Mouse (Mus musculus): ENCODE measurements around the gene Dnajb4. TPM values are rescaled to one million over a fixed set of nuclear protein-coding genes. Genes with fewer than 3 reads are reported as not detected.

The Dnajb4 gene
- total and polyA plus RNA-seq, 2 experiments from 2014 or later, result 54.5 to 60.1 TPM

GRCm38 (mm10) chr3:152207156-152207555, 2.9 kb downstream of the Dnajb4 start:
- no peak for TF ChIP-seq CTCF (IDR thresholded peaks at IDR 0.05; ENCODE audit: low read depth)
- TF ChIP-seq EP300 (IDR thresholded peaks at IDR 0.05; ENCODE audit: low read depth), result no peak
- WGBS, result 91% methylated on average over 4 of the region's 4 CpGs
- Histone ChIP-seq H3K4me1 (ENCODE audit: control insufficient read depth, insufficient read depth) (peaks cover 15% of the 10 kb centered on the region; the same call in 1 of the 2 replicates), H3K9ac (replicated peaks; ENCODE audit: low read depth, low read length) (no peak overlapping the region), H3K4me3 (ENCODE audit: low read depth, low read length) (no peak overlapping the region), H3K36me3 (replicated peaks; ENCODE audit: control insufficient read depth, insufficient read depth, low read length) (peaks cover 4% of the 10 kb centered on the region; the same call in 1 of the 2 replicates), H3K27ac (ENCODE audit: low read depth) (no peak overlapping the region), H3K27me3 (ENCODE audit: control insufficient read depth, insufficient read depth, low read length) (no peaks in the 10 kb centered on the region), H3K9me3 (replicated peaks; ENCODE audit: control insufficient read depth, low read length) (no peaks in the 10 kb centered on the region), H3K4me2 (ENCODE audit: low read depth, low read length) (no peak overlapping the region)
- no peak for DNase-seq (ENCODE audit: low spot score)
- no peak for ATAC-seq (ENCODE audit: insufficient read depth, low read depth)

GRCm38 (mm10) chr3:152204577-152204976, 5.5 kb downstream of the Dnajb4 start:
- WGBS, result 58% methylated on average over 3 of the region's 3 CpGs
- ATAC-seq (ENCODE audit: insufficient read depth, low read depth) (no peak), DNase-seq (ENCODE audit: low spot score) (no peak)
- TF ChIP-seq CTCF (IDR thresholded peaks at IDR 0.05; ENCODE audit: low read depth) (no peak), EP300 (IDR thresholded peaks at IDR 0.05; ENCODE audit: low read depth) (no peak)
- Histone ChIP-seq H3K9ac (replicated peaks; ENCODE audit: low read depth, low read length) (no peak overlapping the region), H3K36me3 (replicated peaks; ENCODE audit: control insufficient read depth, insufficient read depth, low read length) (peaks cover 4% of the 10 kb centered on the region; the same call in 1 of the 2 replicates), H3K4me2 (ENCODE audit: low read depth, low read length) (no peak overlapping the region; the same call in 1 of the 2 replicates), H3K27me3 (ENCODE audit: control insufficient read depth, insufficient read depth, low read length) (no peaks in the 10 kb centered on the region), H3K4me3 (ENCODE audit: low read depth, low read length) (no peak overlapping the region), H3K27ac (ENCODE audit: low read depth) (peak overlapping the region; percentile 53; the same call in 1 of the 2 replicates), H3K9me3 (replicated peaks; ENCODE audit: control insufficient read depth, low read length) (no peaks in the 10 kb centered on the region), H3K4me1 (ENCODE audit: control insufficient read depth, insufficient read depth) (peaks cover 10% of the 10 kb centered on the region; the same call in 1 of the 2 replicates)

GRCm38 (mm10) chr3:152203996-152204395, 6.1 kb downstream of the Dnajb4 start:
- Histone ChIP-seq H3K9ac (replicated peaks; ENCODE audit: low read depth, low read length) (no peak overlapping the region), H3K4me2 (ENCODE audit: low read depth, low read length) (no peak overlapping the region; the same call in 1 of the 2 replicates), H3K27me3 (ENCODE audit: control insufficient read depth, insufficient read depth, low read length) (no peaks in the 10 kb centered on the region), H3K36me3 (replicated peaks; ENCODE audit: control insufficient read depth, insufficient read depth, low read length) (peaks cover 4% of the 10 kb centered on the region; the same call in 1 of the 2 replicates), H3K4me1 (ENCODE audit: control insufficient read depth, insufficient read depth) (peaks cover 6% of the 10 kb centered on the region; the same call in 1 of the 2 replicates), H3K4me3 (ENCODE audit: low read depth, low read length) (no peak overlapping the region), H3K9me3 (replicated peaks; ENCODE audit: control insufficient read depth, low read length) (no peaks in the 10 kb centered on the region), H3K27ac (ENCODE audit: low read depth) (peak overlapping the region; percentile 53; the same call in 1 of the 2 replicates)
- ATAC-seq (ENCODE audit: insufficient read depth, low read depth) (no peak), DNase-seq (ENCODE audit: low spot score) (no peak)
- no peak for TF ChIP-seq EP300 (IDR thresholded peaks at IDR 0.05; ENCODE audit: low read depth)
- 59% methylated on average over 3 of the region's 3 CpGs for WGBS

GRCm38 (mm10) chr3:152203411-152203810, 6.7 kb downstream of the Dnajb4 start:
- peaks cover 2% of the 10 kb centered on the region; the same call in 1 of the 2 replicates for H3K4me1 ChIP-seq (ENCODE audit: control insufficient read depth, insufficient read depth)
- no peaks in the 10 kb centered on the region for H3K27me3 ChIP-seq (ENCODE audit: control insufficient read depth, insufficient read depth, low read length)
- 79% methylated on average over 6 of the region's 6 CpGs for WGBS
- H3K36me3 ChIP-seq (replicated peaks; ENCODE audit: control insufficient read depth, insufficient read depth, low read length), result peaks cover 4% of the 10 kb centered on the region; the same call in 1 of the 2 replicates
- TF ChIP-seq CTCF (IDR thresholded peaks at IDR 0.05; ENCODE audit: low read depth) (no peak), EP300 (IDR thresholded peaks at IDR 0.05; ENCODE audit: low read depth) (no peak)
- DNase-seq (ENCODE audit: low spot score) (no peak), ATAC-seq (ENCODE audit: insufficient read depth, low read depth) (no peak)
- H3K4me3 ChIP-seq (ENCODE audit: low read depth, low read length), result no peak overlapping the region
- no peak overlapping the region for H3K9ac ChIP-seq (replicated peaks; ENCODE audit: low read depth, low read length)
- no peaks in the 10 kb centered on the region for H3K9me3 ChIP-seq (replicated peaks; ENCODE audit: control insufficient read depth, low read length)
- H3K4me2 ChIP-seq (ENCODE audit: low read depth, low read length), result no peak overlapping the region
- no peak overlapping the region; the same call in 1 of the 2 replicates for H3K27ac ChIP-seq (ENCODE audit: low read depth)

- Histone ChIP-seq H3K4me1 (ENCODE audit: control insufficient read depth, insufficient read depth) (no peaks in the 10 kb centered on the region), H3K4me3 (ENCODE audit: low read depth, low read length) (no peak overlapping the region), H3K27ac (ENCODE audit: low read depth) (no peak overlapping the region), H3K4me2 (ENCODE audit: low read depth, low read length) (no peak overlapping the region), H3K27me3 (ENCODE audit: control insufficient read depth, insufficient read depth, low read length) (no peaks in the 10 kb centered on the region), H3K9me3 (replicated peaks; ENCODE audit: control insufficient read depth, low read length) (no peaks in the 10 kb centered on the region), H3K36me3 (replicated peaks; ENCODE audit: control insufficient read depth, insufficient read depth, low read length) (peaks cover 4% of the 10 kb centered on the region; the same call in 1 of the 2 replicates), H3K9ac (replicated peaks; ENCODE audit: low read depth, low read length) (no peak overlapping the region)
- ATAC-seq (ENCODE audit: insufficient read depth, low read depth) (no peak), DNase-seq (ENCODE audit: low spot score) (no peak)
- no peak for TF ChIP-seq CTCF (IDR thresholded peaks at IDR 0.05; ENCODE audit: low read depth)
- no peak for TF ChIP-seq EP300 (IDR thresholded peaks at IDR 0.05; ENCODE audit: low read depth)
These were observed 7.2 kb downstream of the Dnajb4 start for GRCm38 (mm10) chr3:152202942-152203341.

GRCm38 (mm10) chr3:152201651-152202050, 8.5 kb downstream of the Dnajb4 start:
- no peak overlapping the region for H3K4me2 ChIP-seq (ENCODE audit: low read depth, low read length)
- no peak overlapping the region for H3K4me3 ChIP-seq (ENCODE audit: low read depth, low read length)
- 93% methylated on average over 2 of the region's 2 CpGs for WGBS
- H3K27ac ChIP-seq (ENCODE audit: low read depth), result no peak overlapping the region
- DNase-seq (ENCODE audit: low spot score), result no peak
- H3K4me1 ChIP-seq (ENCODE audit: control insufficient read depth, insufficient read depth), result no peaks in the 10 kb centered on the region
- no peak for ATAC-seq (ENCODE audit: insufficient read depth, low read depth)
- TF ChIP-seq CTCF (IDR thresholded peaks at IDR 0.05; ENCODE audit: low read depth), result no peak
- H3K9me3 ChIP-seq (replicated peaks; ENCODE audit: control insufficient read depth, low read length), result no peaks in the 10 kb centered on the region
- H3K36me3 ChIP-seq (replicated peaks; ENCODE audit: control insufficient read depth, insufficient read depth, low read length), result no peaks in the 10 kb centered on the region; the same call in 1 of the 2 replicates
- no peak overlapping the region for H3K9ac ChIP-seq (replicated peaks; ENCODE audit: low read depth, low read length)
- no peaks in the 10 kb centered on the region for H3K27me3 ChIP-seq (ENCODE audit: control insufficient read depth, insufficient read depth, low read length)
